Mouse (Mus musculus) forebrain, embryonic 11.5 days (tissue): Measurements from ENCODE around the gene 4932438H23Rik. TPM values are rescaled to one million over a fixed set of nuclear protein-coding genes. Genes with fewer than 3 reads are reported as not detected.

Experiments used
- ATAC-seq: fragments of 200-750 bp; cut with Nextera tagmentation; replicated peaks from 2 replicates; pipeline ENCODE4 v1.8.0; 2017; ENCODE audit warnings: moderate TSS enrichment; ENCODE audit not compliant: low FRiP score
- DNase-seq: peaks from one replicate; pipeline ENCODE4 v3.0.0-alpha.2; 2017; ENCODE audit warnings: low spot score
- H3K27ac ChIP-seq: fragments of 300-500 bp; sonication (generic); 2 replicates; pipeline ENCODE4 v1.5.1; 2014; ENCODE audit warnings: low read depth, low read length
- H3K27me3 ChIP-seq: fragments of 300-500 bp; sonication (generic); 2 replicates; pipeline ENCODE4 v1.6.1; 2014; ENCODE audit warnings: mild to moderate bottlenecking, low read length, mixed read lengths; ENCODE audit not compliant: control insufficient read depth, insufficient read depth
- H3K36me3 ChIP-seq: fragments of 300-500 bp; sonication (generic); 2 replicates; pipeline ENCODE4 v1.6.1; 2014; ENCODE audit warnings: mild to moderate bottlenecking, low read length, moderate library complexity, mixed read lengths; ENCODE audit not compliant: control insufficient read depth, insufficient read depth
- H3K4me1 ChIP-seq: fragments of 300-500 bp; sonication (generic); replicated peaks from 2 replicates; pipeline ENCODE4 v1.6.1; 2014; ENCODE audit warnings: low read length, mixed read lengths; ENCODE audit not compliant: control insufficient read depth, insufficient read depth
- H3K4me2 ChIP-seq: fragments of 300-500 bp; sonication (generic); 2 replicates; pipeline ENCODE4 v1.6.1; 2014; ENCODE audit warnings: low read depth, mild to moderate bottlenecking, low read length, moderate library complexity, mixed read lengths; ENCODE audit not compliant: severe bottlenecking
- H3K4me3 ChIP-seq: fragments of 300-500 bp; sonication (generic); 2 replicates; pipeline ENCODE4 v1.5.1; 2014; ENCODE audit warnings: low read depth, low read length
- H3K9ac ChIP-seq: fragments of 300-500 bp; sonication (generic); 2 replicates; pipeline ENCODE4 v1.6.1; 2014; ENCODE audit warnings: low read length
- H3K9me3 ChIP-seq: fragments of 300-500 bp; sonication (generic); 2 replicates; pipeline ENCODE4 v1.6.1; 2016; ENCODE audit warnings: low read length, mixed read lengths; ENCODE audit not compliant: control insufficient read depth
- WGBS: fragments of 180-500 bp; shearing (Covaris S2); extraction: QIAGEN DNeasy Blood & Tissue Kit; methylation state at CpG from one replicate; pipeline ENCODE4 v1.1.7; 2014; 5-methylcytosine and 5-hydroxymethylcytosine counted together
- polyA plus RNA-seq: library from polyadenylated mRNA; unstranded; fragments of >200 nt; fragmentation: Nextera tagmentation; extraction: Ambion mirVana; gene quantifications from 2 replicates; pipeline ENCODE4 v1.2.1, GENCODE M21; 2014

Gene 4932438H23Rik
- polyA plus RNA-seq, 1 experiment from 2014 or later: 0.17 TPM

DNA sequence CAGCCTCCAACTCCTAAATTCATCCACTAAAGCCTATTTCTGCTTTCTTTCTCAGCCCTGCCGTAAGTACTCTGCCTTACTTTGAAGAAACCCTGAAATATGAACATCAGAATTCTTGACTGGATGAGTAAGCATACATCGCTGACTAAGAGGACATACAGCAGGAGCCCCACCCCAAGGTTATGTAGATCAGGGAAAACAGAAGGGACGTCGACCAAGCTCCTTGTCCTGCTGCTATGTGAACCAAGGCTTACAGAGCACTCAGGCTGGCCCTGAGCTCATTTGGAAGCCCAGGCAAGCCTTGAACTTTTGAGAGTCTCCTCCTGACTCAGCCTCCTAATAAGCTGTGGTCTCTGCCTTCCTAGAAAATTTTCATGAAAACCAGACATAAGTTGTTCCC lies 79.2 kb downstream of the 4932438H23Rik start:
- ATAC-seq: no peak
- Histone ChIP-seq H3K4me2 (no peak overlapping the region), H3K27me3 (no peaks in the 10 kb centered on the region), H3K27ac (no peak overlapping the region), H3K9me3 (no peaks in the 10 kb centered on the region), H3K36me3 (peaks cover 9% of the 10 kb centered on the region), H3K4me3 (no peak overlapping the region), H3K9ac (no peak overlapping the region), H3K4me1 (no peaks in the 10 kb centered on the region; the same call in 1 of the 2 replicates)
- 89% methylated on average over 4 of the region's 4 CpGs for WGBS
- DNase-seq: no peak

DNA sequence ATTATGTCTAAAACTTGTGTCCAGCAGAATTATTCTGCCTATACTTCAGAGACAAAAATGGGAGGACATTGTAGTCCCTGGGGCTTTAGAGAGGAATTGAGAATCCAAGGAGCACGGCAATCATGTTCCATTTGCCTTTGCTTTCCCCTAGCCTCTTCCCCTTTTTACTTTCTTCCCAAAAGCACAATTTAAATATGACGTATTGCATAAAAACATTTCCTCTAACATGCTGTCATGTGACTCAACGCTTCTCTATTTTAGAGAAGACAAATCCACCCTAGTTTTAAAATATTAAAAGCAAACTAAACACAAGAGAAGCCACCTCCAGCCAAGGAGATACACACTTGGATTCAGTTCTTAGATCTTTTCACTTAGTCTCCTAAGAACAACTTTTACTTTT lies 83.1 kb downstream of the 4932438H23Rik start:
- Histone ChIP-seq H3K9ac (peak overlapping the region; percentile 82), H3K4me3 (peak overlapping the region; percentile 91), H3K36me3 (no peaks in the 10 kb centered on the region; the same call in 1 of the 2 replicates), H3K27ac (peak overlapping the region; percentile 69), H3K4me2 (peak overlapping the region; percentile 72), H3K27me3 (no peaks in the 10 kb centered on the region), H3K9me3 (no peaks in the 10 kb centered on the region), H3K4me1 (no peaks in the 10 kb centered on the region; the same call in 1 of the 2 replicates)
- DNase-seq (no peak), ATAC-seq (no peak)
- WGBS: 51% methylated on average over 3 of the region's 3 CpGs

DNA sequence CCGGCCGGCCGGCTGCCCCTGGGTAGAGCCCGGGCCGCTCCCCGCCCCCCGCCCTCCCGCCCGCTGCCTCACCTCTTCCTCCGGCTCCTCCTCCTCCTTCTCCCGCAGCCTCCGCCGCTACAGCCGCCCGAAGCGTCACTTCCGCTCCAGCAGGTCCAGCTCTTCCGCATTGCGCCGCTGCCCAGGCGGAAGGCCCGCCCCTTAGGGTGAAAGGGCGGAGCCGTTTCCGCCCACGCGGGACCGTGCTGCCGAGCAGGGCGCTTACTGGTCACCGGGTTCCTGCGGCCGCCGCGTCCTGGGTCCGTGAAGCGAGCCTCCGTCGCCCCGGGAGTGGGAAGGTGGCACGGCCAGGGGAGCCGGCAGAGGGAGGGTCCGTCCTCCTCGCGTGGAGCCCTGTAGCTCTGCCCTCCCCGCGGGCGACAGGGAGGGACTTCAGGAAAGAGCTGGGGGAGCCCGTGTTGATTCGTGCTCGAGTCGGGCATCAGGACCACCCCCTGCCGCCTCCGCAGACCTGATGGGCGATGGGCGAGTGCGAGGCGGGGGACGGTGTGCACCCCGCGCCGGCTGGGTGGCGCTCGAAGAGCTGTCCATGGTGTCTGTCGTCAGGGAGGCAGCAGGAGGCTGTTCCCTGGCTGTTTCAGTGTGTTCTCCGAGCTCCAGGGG lies 83.8 kb downstream of the 4932438H23Rik start, which contains the start of gene Synj1:
Gene Synj1, minus strand, starts transcription at position 288 of the 663 bp plus-strand sequence.
- under 1% methylated on average over 58 of the region's 66 CpGs for WGBS
- peak; percentile 95 for ATAC-seq

DNA sequence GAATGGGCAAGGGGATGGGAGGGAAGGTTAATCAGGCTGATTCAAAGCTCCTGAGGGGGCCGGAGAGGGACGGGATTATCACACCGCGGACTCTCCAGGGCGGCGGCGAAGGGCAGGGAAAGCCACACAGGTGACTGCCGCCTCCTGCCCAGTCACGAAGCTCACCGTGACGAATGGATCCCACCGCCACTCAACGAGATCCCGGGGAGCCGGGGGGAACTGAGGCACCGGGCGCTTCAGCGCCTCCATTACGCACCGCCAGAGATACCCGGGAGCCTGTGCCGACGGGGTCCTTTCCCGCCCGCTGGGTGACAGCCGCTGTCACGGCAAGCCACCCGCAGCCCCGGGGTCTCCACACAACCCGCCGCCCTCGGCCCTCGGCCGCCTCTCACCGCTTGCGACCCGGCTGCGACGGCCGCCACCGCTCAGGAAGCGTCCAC lies 84.3 kb downstream of the 4932438H23Rik start:
- Histone ChIP-seq H3K9me3 (no peaks in the 10 kb centered on the region), H3K4me1 (no peaks in the 10 kb centered on the region; the same call in 1 of the 2 replicates), H3K9ac (peak overlapping the region; percentile 82), H3K4me3 (peak overlapping the region; percentile 91), H3K27ac (peak overlapping the region; percentile 69; the same call in 1 of the 2 replicates), H3K36me3 (no peaks in the 10 kb centered on the region; the same call in 1 of the 2 replicates), H3K27me3 (no peaks in the 10 kb centered on the region), H3K4me2 (peak overlapping the region; percentile 72)
- ATAC-seq (no peak; the same call in none of the 2 replicates), DNase-seq (no peak)
- WGBS: under 1% methylated on average over 34 of the region's 42 CpGs

More for the DNA sequence above, 83.8 kb downstream of the 4932438H23Rik start, which contains the start of gene Synj1:
- Histone ChIP-seq H3K27me3 (no peaks in the 10 kb centered on the region), H3K36me3 (no peaks in the 10 kb centered on the region; the same call in 1 of the 2 replicates), H3K4me2 (peak within 1 kb of the TSS; percentile 72), H3K9me3 (no peaks in the 10 kb centered on the region), H3K4me3 (peak within 1 kb of the TSS; percentile 91), H3K27ac (peak within 1 kb of the TSS; percentile 69), H3K9ac (peak within 1 kb of the TSS; percentile 82), H3K4me1 (no peaks in the 10 kb centered on the region; the same call in 1 of the 2 replicates)
- DNase-seq: peak; percentile 95

DNA sequence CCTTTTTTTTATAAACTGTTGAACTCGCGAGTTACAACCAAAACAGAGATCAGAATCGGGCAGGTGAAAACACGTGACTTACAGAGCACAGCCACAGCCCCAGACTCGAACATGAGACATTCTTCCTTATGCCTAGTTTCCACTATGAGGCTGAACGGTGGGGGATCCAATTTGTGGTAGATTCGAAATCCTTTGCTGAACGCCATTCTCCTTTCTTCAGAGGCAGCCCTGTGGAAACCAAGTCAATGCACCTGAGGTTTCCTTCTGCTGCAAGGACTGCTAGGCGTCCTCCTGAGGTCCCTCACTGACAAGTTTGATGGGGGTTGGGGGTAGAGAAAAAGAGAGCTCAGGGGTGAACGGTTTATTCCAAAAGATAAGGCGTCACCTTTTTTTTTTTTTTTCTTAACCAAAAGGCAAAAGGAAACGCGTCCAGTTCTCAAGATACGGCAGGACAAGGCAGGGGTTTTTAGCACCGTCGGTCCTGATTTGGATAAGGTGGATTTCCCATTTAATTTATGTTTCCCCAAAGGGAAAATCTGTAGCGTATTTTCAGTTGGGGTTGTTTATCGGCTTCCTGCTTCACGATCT lies 84.9 kb downstream of the 4932438H23Rik start:
- Histone ChIP-seq H3K36me3 (no peaks in the 10 kb centered on the region; the same call in 1 of the 2 replicates), H3K9ac (peak overlapping the region; percentile 82), H3K4me2 (peak overlapping the region; percentile 72), H3K27ac (no peak overlapping the region), H3K27me3 (no peaks in the 10 kb centered on the region), H3K4me3 (peak overlapping the region; percentile 91), H3K9me3 (no peaks in the 10 kb centered on the region), H3K4me1 (no peaks in the 10 kb centered on the region; the same call in 1 of the 2 replicates)
- ATAC-seq (no peak), DNase-seq (no peak)
- WGBS: under 1% methylated on average over 19 of the region's 19 CpGs

DNA sequence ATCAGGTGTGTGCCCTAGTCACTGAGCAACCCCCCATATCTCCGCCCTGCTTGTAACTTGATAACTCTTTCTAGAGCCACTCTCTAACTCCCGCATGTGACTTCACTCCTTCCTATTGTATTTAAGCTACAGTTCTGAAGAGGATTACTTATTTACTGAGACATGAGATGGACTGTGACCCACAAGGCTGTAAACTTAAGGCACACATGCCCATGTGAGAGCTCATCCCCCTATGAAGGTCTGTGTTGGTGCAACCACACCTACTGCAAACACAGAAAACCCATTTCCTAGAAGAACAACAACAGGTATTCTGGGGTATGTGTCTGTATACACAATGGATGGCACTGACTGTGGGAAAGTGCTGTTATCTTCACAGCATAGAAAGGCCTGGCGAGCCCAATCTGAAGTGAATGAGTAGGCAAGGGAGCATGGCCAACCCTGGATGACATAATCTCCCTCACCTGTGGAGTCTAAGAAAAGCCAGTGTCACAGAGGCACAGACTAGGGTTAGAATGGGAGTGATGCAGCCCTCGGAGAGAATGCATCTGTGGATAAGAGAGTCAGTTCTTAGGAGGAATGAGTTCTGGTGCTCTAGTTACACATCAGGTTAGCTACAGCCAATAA lies 89.9 kb downstream of the 4932438H23Rik start:
- H3K4me1 ChIP-seq: no peaks in the 10 kb centered on the region; the same call in 1 of the 2 replicates
- H3K36me3 ChIP-seq: no peaks in the 10 kb centered on the region
- no peak overlapping the region for H3K27ac ChIP-seq
- WGBS: 91% methylated on average over 4 of the region's 4 CpGs
- no peaks in the 10 kb centered on the region for H3K9me3 ChIP-seq
- DNase-seq (no peak), ATAC-seq (no peak)
- H3K27me3 ChIP-seq: no peaks in the 10 kb centered on the region
- H3K4me3 ChIP-seq: no peak overlapping the region
- no peak overlapping the region for H3K4me2 ChIP-seq
- H3K9ac ChIP-seq: no peak overlapping the region

Other genes starting within 250 kb of the 4932438H23Rik start
- gene Cfap298, start 160.0 kb downstream of the 4932438H23Rik start, polyA plus RNA-seq: 47.5 TPM in 2 replicates
- gene Synj1, start 83.8 kb downstream of the 4932438H23Rik start, polyA plus RNA-seq: 25.2 and 26.1 TPM in 2 replicates
- 93.0 and 109 TPM in 2 replicates for gene Paxbp1, start 50.6 kb downstream of the 4932438H23Rik start, polyA plus RNA-seq
- gene Olig2, start 130.3 kb upstream of the 4932438H23Rik start, polyA plus RNA-seq: 20.3 and 27.4 TPM in 2 replicates
- gene Olig1, start 174.7 kb upstream of the 4932438H23Rik start, polyA plus RNA-seq: 9.0 and 12.3 TPM in 2 replicates